Mouse (Mus musculus): ENCODE measurements at regions not wholly inside any gene's neighbourhood (a gene's known extent, or its start where the extent isn't known, plus 50 kb on each side); places are given as distances from the start of the nearest gene placed in this dataset.

DNA sequence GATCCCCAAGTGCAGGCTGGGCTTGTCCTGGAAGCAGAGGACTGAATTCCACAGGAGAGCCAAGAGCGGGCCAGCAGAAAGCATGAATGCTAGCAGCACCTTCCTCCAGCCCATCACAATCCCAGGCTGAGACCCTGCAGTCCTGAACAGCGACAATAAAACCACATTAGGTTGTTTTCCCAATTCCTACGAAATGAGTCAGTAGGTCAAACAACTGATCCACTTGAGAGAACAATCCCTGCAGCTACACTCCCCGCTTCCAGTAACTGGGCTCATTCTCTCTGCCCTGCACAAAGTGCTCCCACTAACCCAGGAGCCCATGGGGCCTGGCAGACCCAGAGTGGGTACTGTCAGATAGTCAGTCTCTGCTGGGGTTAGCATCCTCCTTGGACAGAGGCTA lies 128.6 kb upstream of the Klf14 start:
- TF ChIP-seq POLR2A (IDR thresholded peaks at IDR 0.05; ENCODE audit: extremely low read depth, insufficient read depth, low read length) (no peak), CTCF (IDR thresholded peaks at IDR 0.05; ENCODE audit: extremely low read depth, insufficient read depth, low read length) (no peak)

Data from cortical plate, adult 2 months (tissue).